Mouse (Mus musculus) cerebellum, adult 2 months (tissue): ENCODE data around the gene Taldo1. TPM values are rescaled to one million over a fixed set of nuclear protein-coding genes. Genes with fewer than 3 reads are reported as not detected.

Experiments
- DNase-seq, 2 experiments: peaks; one replicate each; pipeline ENCODE4 v3.0.0; 2021
- H3K27ac ChIP-seq: fragments of 200-500 bp; 2 replicates; pipeline ENCODE4 v1.5.1; 2012; ENCODE audit warnings: low read length, control low read depth, inconsistent platforms; ENCODE audit not compliant: insufficient read depth
- H3K27me3 ChIP-seq: fragments of 200-500 bp; 2 replicates; pipeline ENCODE4 v1.6.1; 2012; ENCODE audit warnings: inconsistent platforms, mild to moderate bottlenecking, low read length, moderate library complexity; ENCODE audit not compliant: control insufficient read depth, insufficient read depth
- H3K4me1 ChIP-seq: fragments of 200-500 bp; 2 replicates; pipeline ENCODE4 v1.6.1; 2011; ENCODE audit warnings: low read length; ENCODE audit not compliant: control insufficient read depth, insufficient read depth
- H3K4me3 ChIP-seq: fragments of 200-500 bp; replicated peaks from 2 replicates; pipeline ENCODE3; 2011; ENCODE audit warnings: mild to moderate bottlenecking, low read depth, low read length, control low read depth; ENCODE audit not compliant: insufficient read depth
- CTCF ChIP-seq: fragments of 200-500 bp; IDR thresholded peaks from 2 replicates; pipeline ENCODE4 v1.5.1; 2011; ENCODE audit warnings: low read depth, mild to moderate bottlenecking, control low read depth, low read length, moderate library complexity, borderline replicate concordance; ENCODE audit not compliant: insufficient read depth
- POLR2A ChIP-seq: fragments of 200-500 bp; IDR thresholded peaks from 2 replicates; pipeline ENCODE4 v1.6.1; 2011; ENCODE audit warnings: low read length, control low read depth, borderline replicate concordance; ENCODE audit not compliant: insufficient read depth
- WGBS: fragments of 180-500 bp; shearing (Covaris S2); methylation state at CpG from one replicate; pipeline ENCODE4 v1.1.7; 2018; 5-methylcytosine and 5-hydroxymethylcytosine counted together
- polyA plus RNA-seq: library from polyadenylated mRNA; depleted of rRNA; stranded (reverse); fragments of >200 nt; gene quantifications from 2 replicates; pipeline ENCODE4 v1.2.3, GENCODE M21; 2012

Gene Taldo1
- polyA plus RNA-seq, 1 experiment, result 232 TPM

GRCm38 (mm10) chr7:141435129-141435855, 43.3 kb downstream of the Taldo1 start:
- peaks cover 45% of the 10 kb centered on the region for H3K4me1 ChIP-seq
- H3K4me3 ChIP-seq, result peak overlapping the region; percentile 84
- TF ChIP-seq CTCF, result no peak
- TF ChIP-seq POLR2A, result peak; percentile 96
- H3K27me3 ChIP-seq, result no peaks in the 10 kb centered on the region
- peak overlapping the region; percentile 98 for H3K27ac ChIP-seq
- DNase-seq, result peak; percentile 83 to 84
- WGBS, result 1% methylated on average over 17 of the region's 17 CpGs

GRCm38 (mm10) chr7:141435856-141436522, 44.0 kb downstream of the Taldo1 start:
- 72% methylated on average over 9 of the region's 9 CpGs for WGBS
- Histone ChIP-seq H3K27me3 (no peaks in the 10 kb centered on the region), H3K4me1 (peaks cover 45% of the 10 kb centered on the region), H3K4me3 (peak overlapping the region; percentile 55), H3K27ac (peak overlapping the region; percentile 75)
- DNase-seq, result peak in 1 of 2 experiments; percentile 39
- no peak for TF ChIP-seq CTCF
- TF ChIP-seq POLR2A, result no peak

DNA sequence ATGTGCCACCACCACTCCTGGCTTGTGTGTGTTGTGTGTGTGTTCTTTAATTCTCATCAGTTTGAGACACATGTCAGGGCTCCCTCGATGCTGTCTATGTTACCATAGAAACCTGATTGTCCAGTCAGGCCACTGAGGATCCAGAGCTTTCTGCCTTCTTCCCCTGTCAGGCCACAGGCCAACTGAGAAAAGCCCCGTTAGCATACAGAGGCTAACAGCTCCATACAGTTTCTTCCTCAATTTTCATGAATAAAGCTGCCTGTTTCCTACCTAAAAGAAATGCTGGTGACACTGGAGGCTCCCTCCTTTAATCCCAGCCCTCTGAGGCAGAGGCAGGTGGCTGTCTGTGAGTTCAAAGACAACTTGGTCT, 44.5 kb downstream of the Taldo1 start:
- H3K27ac ChIP-seq, result no peak overlapping the region; the same call in 1 of the 2 replicates
- H3K27me3 ChIP-seq, result no peaks in the 10 kb centered on the region
- TF ChIP-seq CTCF (no peak), POLR2A (no peak)
- peak overlapping the region; percentile 98 for H3K4me3 ChIP-seq
- peaks cover 40% of the 10 kb centered on the region for H3K4me1 ChIP-seq
- peak in 1 of 2 experiments; percentile 18 for DNase-seq
- WGBS, result 20% methylated on average over 2 of the region's 2 CpGs

GRCm38 (mm10) chr7:141437178-141438120, 45.5 kb downstream of the Taldo1 start, which contains the start of gene Slc25a22:
Gene Slc25a22 (minus strand): TSS chr7:141437892.
- Histone ChIP-seq H3K27ac (peak within 1 kb of the TSS; percentile 99), H3K4me1 (peaks cover 32% of the 10 kb centered on the region), H3K27me3 (no peaks in the 10 kb centered on the region), H3K4me3 (peak within 1 kb of the TSS; percentile 98)
- 4% methylated on average over 53 of the region's 53 CpGs for WGBS
- TF ChIP-seq CTCF, result peak; percentile 61; the same call in 1 of the 2 replicates
- TF ChIP-seq POLR2A, result peak; percentile 74; the same call in 1 of the 2 replicates
- DNase-seq, result peak; percentile 87 to 92

DNA sequence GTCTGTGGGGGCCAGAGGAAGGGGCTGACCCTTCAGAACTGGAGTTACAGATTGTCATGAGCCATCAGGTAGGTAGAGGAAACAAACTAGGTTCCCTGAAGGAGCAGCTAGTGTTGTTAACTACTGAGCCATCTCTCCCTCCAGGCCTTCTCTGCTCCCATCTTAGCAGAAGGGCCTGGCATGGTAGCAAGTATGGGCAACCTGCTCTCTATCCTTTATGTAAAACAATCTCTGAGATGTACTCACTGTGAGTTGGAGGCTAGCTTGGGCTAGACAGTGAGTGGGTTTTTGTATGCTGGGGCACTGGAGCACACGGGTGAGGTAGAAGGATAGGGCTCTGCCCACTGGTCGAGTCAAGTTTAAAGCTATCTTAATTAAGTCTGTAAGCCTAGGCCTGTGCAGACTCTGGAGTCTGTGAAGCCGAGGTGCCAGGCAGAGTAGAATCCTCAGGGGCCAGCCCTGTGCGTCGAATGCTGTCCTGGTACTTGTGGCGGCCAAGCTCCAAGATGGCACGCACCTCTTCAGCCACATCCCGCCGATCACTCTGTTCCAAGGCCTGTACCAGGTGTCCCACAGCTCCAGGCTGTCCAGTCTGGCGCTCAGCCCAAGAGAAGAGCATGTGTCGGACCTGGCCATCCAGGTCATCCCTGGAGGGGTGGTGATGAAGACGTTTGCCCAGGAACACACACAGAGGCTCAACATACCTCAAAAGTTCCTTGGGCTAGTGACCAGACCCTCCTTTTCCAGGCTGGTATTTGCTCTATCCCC, 46.4 kb downstream of the Taldo1 start:
- WGBS, result 16% methylated on average over 12 of the region's 12 CpGs
- Histone ChIP-seq H3K4me3 (no peak overlapping the region), H3K27ac (peak overlapping the region; percentile 99), H3K4me1 (peaks cover 32% of the 10 kb centered on the region), H3K27me3 (no peaks in the 10 kb centered on the region)
- TF ChIP-seq POLR2A, result no peak
- no peak for TF ChIP-seq CTCF
- peak; percentile 82 to 91 for DNase-seq

DNA sequence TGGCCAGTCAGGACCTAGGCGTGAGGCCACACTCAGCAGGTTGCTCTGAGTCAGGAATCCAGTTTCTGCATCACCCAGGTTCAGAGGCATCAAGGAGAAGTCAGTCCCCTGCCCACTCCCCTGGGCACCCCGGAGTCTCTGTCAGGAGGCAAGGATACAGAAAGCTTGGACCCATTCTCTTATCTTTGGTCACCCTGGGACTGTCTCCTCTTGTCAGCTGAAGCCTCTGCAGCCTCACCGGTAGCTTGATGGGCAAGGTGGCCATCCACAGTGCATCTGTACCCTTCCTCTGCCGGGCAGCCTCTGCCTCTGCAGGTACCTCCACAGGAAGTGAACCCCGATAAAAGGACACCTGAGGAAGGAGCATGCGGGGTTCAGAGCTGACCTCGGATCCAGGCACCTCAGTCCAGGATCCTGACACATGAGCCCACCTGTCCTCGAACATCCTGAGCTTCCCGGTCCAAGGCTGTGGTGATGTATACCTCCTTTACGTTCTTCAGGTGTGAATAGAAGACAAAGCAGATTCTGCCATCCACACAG, 47.2 kb downstream of the Taldo1 start:
- Histone ChIP-seq H3K27ac (0 out of 2 replicates have a peak overlapping the region, but pooled peaks have one; percentile 22), H3K27me3 (no peaks in the 10 kb centered on the region), H3K4me1 (peaks cover 32% of the 10 kb centered on the region), H3K4me3 (no peak overlapping the region)
- WGBS, result 86% methylated on average over 10 of the region's 10 CpGs
- peak in 1 of 2 experiments; percentile 25 for DNase-seq
- TF ChIP-seq CTCF (no peak), POLR2A (no peak)

DNA sequence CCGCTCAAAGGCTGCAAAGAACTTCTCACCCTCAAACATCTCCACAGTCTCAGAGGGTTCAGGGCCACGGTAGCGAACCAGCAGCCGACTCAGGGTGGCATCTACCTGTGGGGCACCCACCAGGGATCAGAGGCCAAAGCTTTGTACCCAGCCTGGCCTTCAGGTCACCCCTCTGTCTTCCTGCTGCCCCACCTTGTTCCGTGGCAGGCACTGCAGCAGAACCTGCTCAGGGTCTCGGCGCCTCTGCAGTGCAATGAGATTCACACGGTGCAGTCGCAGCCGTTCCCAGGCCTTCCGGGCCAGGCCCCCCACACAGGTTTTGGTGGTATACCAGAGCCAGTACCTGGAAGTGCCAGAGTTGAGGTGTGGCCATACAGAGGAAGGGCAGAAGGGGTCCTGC, 47.8 kb downstream of the Taldo1 start:
- WGBS, result 94% methylated on average over 11 of the region's 11 CpGs
- peak; percentile 21 to 32 for DNase-seq
- Histone ChIP-seq H3K27ac (no peak overlapping the region), H3K27me3 (no peaks in the 10 kb centered on the region), H3K4me1 (peaks cover 32% of the 10 kb centered on the region), H3K4me3 (no peak overlapping the region)
- no peak for TF ChIP-seq POLR2A
- no peak for TF ChIP-seq CTCF
